Mouse (Mus musculus) G1E (cell line): ENCODE results near the gene Gpr63. TPM values are rescaled to one million over a fixed set of nuclear protein-coding genes. Genes with fewer than 3 reads are reported as not detected.

Source experiments
- ATAC-seq: 2 replicates; pipeline ENCODE4 v1.8.0; 2016; ENCODE audit warnings: mild to moderate bottlenecking; ENCODE audit not compliant: insufficient number of reproducible peaks, poor library complexity, low FRiP score, severe bottlenecking; ENCODE audit errors: extremely low read depth
- DNase-seq: peaks from one replicate; pipeline ENCODE4 v3.0.0; 2012; ENCODE audit warnings: low spot score
- H3K27me3 ChIP-seq: 2 replicates; pipeline ENCODE4 v1.6.1; 2012; ENCODE audit warnings: mild to moderate bottlenecking, low read length, inconsistent platforms; ENCODE audit not compliant: insufficient read depth
- H3K36me3 ChIP-seq: replicated peaks from 2 replicates; pipeline ENCODE3; 2012; ENCODE audit warnings: mild to moderate bottlenecking, inconsistent platforms
- H3K4me1 ChIP-seq: 2 replicates; pipeline ENCODE4 v1.6.1; 2012; ENCODE audit warnings: low read depth, low read length, inconsistent platforms, mixed read lengths; ENCODE audit not compliant: insufficient read depth
- H3K4me3 ChIP-seq: 2 replicates; pipeline ENCODE4 v1.5.1; 2012; ENCODE audit warnings: low read depth, mild to moderate bottlenecking, inconsistent platforms, low read length, moderate library complexity, mixed read lengths
- H3K9me3 ChIP-seq: replicated peaks from 2 replicates; pipeline ENCODE4 v1.6.1; 2012; ENCODE audit warnings: inconsistent platforms
- CTCF ChIP-seq: IDR thresholded peaks from 2 replicates; pipeline ENCODE4 v1.5.1; 2012; ENCODE audit warnings: low read depth, low read length, inconsistent platforms, mixed read lengths
- GATA1 ChIP-seq: IDR thresholded peaks from 2 replicates; pipeline ENCODE4 v1.6.1; 2012; ENCODE audit warnings: borderline replicate concordance, low read length, inconsistent platforms, mixed read lengths
- GATA2 ChIP-seq: IDR thresholded peaks from 2 replicates; pipeline ENCODE4 v1.6.1; 2012; ENCODE audit warnings: low read depth, low read length, inconsistent platforms, borderline replicate concordance
- POLR2AphosphoS5 ChIP-seq: IDR thresholded peaks from 2 replicates; pipeline ENCODE4 v1.6.1; 2012; ENCODE audit warnings: low read depth, low read length, inconsistent platforms; ENCODE audit not compliant: insufficient replicate concordance
- TAL1 ChIP-seq: conservative IDR thresholded peaks from 2 replicates; pipeline ENCODE4 v1.6.1; 2012; ENCODE audit warnings: low read depth, low read length, inconsistent platforms, mixed read lengths
- polyA plus RNA-seq: library from polyadenylated mRNA; stranded (reverse); fragments of >175 nt; gene quantifications from 2 replicates; pipeline ENCODE4 v1.2.3, GENCODE M21; 2012
- total RNA-seq, 2 experiments: library from RNA; stranded (forward) in 1 of 2; stranded (reverse) in 1 of 2; fragments of 200-1000 nt in 1 of 2; fragments of >200 nt in 1 of 2; fragmentation: Nextera tagmentation in 1 of 2; gene quantifications; 2 replicates each; pipeline ENCODE4 v1.2.3; 2014 to 2017

The Gpr63 gene
- total RNA-seq (2014; fragmentation: Nextera tagmentation) (not detected in 2 replicates), total RNA-seq (2017) (0.12 and 0.22 TPM in 2 replicates), polyA plus RNA-seq (not detected in 2 replicates)

DNA sequence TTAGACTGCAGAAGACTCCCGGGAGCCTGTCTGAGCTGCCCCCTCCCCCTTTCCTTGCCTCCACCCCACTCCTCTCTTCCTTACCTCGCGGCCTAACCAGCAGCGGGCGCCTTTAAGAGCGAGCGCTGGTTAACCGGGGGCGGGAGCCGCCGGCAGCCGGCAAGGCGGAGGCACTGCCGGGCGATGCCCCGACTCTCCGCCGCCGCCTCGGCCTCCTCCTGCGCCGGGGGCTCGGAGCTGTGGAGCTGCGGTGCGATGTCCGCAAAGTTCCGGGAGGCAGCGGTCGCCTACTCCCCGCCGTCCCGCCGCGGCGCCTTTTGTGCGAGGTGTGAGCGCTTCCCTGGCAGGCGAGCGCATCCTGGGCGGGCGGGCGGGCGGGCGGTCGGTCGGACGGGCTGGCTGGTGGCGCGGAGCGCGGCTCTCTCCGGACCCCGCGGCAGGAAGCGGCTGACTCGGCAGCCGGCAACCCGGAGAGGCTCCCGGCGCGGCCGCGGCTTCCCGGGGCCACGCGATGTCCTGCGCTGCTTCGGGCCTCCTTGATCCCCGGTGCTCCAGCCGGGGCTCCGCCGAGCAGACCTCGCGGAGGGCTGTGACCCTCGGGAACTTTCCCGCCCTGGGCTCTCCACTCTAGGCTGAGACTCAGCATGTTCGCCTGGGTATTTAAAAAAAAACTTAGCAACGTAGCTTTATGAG, at the start of gene Gpr63:
Gene Gpr63, plus strand, starts transcription at position 109 of the 693 bp plus-strand sequence.
- ATAC-seq: no peak
- H3K4me3 ChIP-seq: no peak within 1 kb of the TSS

DNA sequence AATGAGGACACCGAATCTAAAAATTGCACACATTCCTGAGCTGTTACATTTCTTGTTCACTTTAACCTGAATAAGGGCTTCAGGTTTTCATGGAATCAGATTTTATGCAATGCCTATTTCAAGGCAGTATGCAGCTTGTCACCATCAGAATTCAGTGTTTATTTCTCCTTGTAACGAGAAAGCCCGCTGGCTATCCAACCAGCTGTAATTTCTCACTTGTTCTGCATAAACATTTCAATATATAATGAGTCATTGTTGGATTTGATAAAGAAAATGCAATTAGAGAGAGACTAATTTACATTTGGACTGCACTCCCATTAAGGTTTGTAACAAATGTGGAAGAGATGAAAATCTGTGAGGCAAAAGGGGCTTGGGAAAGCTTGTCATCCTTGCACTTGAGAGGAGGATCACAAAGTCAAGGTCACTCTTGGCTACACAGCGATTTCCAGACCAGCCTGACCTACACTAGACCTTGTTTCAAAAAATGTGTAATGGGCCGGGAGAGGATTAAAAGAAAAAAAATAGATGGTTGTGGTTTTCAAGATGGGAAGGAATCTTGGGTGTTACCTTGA, 46.1 kb upstream of the Gpr63 start:
- no peaks in the 10 kb centered on the region for H3K36me3 ChIP-seq
- DNase-seq (no peak), ATAC-seq (no peak)
- no peak for TF ChIP-seq CTCF
- no peak for TF ChIP-seq POLR2AphosphoS5
- TF ChIP-seq TAL1: no peak
- TF ChIP-seq GATA2: no peak
- TF ChIP-seq GATA1: no peak
- H3K4me1 ChIP-seq: no peaks in the 10 kb centered on the region
- H3K4me3 ChIP-seq: no peak overlapping the region
- H3K9me3 ChIP-seq: no peaks in the 10 kb centered on the region
- H3K27me3 ChIP-seq: peaks cover 6% of the 10 kb centered on the region

More for the DNA sequence above, at the start of gene Gpr63:
- Histone ChIP-seq H3K27me3 (peaks cover 7% of the 10 kb centered on the region), H3K9me3 (no peaks in the 10 kb centered on the region), H3K36me3 (no peaks in the 10 kb centered on the region), H3K4me1 (no peaks in the 10 kb centered on the region)
- TF ChIP-seq CTCF (no peak), GATA1 (no peak), TAL1 (no peak), GATA2 (no peak), POLR2AphosphoS5 (no peak)
- no peak for DNase-seq

DNA sequence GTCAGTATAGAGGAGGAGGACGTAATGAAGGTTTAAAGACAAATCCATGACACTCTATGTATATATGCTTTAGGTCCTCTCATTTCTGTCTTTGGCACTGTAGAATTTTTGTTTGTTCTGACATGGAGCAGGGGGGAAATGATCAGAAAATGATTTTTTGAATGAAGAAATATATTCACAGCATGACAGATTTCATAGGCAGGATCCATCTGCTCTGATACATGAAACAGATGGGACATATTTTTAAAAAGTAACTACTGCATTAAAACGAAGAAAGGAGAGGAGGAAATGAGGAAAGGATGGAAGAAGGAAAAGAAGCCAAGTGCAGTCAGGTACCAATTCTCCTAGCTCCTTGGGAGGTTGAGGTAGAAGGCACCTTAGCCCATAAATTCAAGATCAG, 41.5 kb upstream of the Gpr63 start:
- H3K36me3 ChIP-seq: no peaks in the 10 kb centered on the region
- no peak overlapping the region for H3K4me3 ChIP-seq
- DNase-seq (no peak), ATAC-seq (no peak)
- peaks cover 5% of the 10 kb centered on the region; the same call in 1 of the 2 replicates for H3K27me3 ChIP-seq
- no peaks in the 10 kb centered on the region for H3K9me3 ChIP-seq
- no peaks in the 10 kb centered on the region for H3K4me1 ChIP-seq
- TF ChIP-seq TAL1 (no peak), POLR2AphosphoS5 (no peak), GATA1 (no peak), CTCF (no peak), GATA2 (no peak)

DNA sequence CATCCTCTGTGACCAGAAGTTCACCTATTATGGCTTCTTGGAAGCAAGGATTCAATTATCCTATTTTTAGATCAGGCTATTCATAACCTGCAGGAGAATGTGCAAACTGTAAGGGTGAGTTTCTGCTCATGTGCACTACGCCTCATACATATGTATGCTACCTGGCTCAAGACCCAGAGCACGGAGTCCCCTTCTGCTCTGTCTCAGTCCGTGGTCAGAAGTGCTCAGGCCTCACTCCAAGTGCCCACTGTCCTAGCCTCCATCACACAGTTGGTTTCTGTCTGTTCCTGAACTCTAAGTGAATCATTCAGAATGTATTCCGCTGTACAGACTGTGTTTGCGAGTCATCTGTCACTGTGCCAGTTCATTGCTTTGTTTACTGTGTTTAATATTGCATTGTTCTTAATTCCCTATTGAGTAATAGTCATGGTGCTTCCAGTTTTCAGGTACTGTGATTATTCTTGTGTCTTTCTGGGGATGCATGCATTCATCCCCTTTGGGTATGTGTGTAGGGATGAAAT, 37.9 kb upstream of the Gpr63 start:
- Histone ChIP-seq H3K36me3 (no peaks in the 10 kb centered on the region), H3K4me3 (no peak overlapping the region), H3K27me3 (peaks cover 5% of the 10 kb centered on the region; the same call in 1 of the 2 replicates), H3K4me1 (no peaks in the 10 kb centered on the region), H3K9me3 (no peaks in the 10 kb centered on the region)
- ATAC-seq: no peak
- DNase-seq: no peak
- TF ChIP-seq TAL1 (no peak), CTCF (no peak), GATA1 (no peak), POLR2AphosphoS5 (no peak), GATA2 (no peak)

DNA sequence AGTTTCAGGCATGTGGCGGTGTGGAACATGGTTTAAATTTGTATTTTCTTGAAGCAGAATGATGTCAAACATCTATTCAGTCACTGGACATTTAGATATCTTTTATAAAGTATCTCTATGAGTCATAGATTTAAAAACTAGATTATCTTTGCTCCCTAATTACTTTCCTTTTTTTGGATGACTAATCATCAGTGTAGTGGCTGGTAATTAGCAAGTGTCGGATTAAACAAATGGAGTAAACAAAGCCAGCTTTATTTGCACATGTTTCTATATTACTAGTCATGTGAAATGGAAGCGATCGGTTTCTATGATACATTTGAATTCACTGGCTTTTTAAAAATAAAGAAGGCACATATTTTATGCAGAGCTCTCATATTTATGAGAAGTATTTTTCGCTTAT, 37.3 kb upstream of the Gpr63 start:
- ATAC-seq (no peak), DNase-seq (no peak)
- TF ChIP-seq TAL1 (no peak), POLR2AphosphoS5 (no peak), GATA1 (no peak), CTCF (no peak), GATA2 (no peak)
- H3K4me1 ChIP-seq: no peaks in the 10 kb centered on the region
- no peak overlapping the region for H3K4me3 ChIP-seq
- H3K36me3 ChIP-seq: no peaks in the 10 kb centered on the region
- no peaks in the 10 kb centered on the region for H3K9me3 ChIP-seq
- peaks cover 5% of the 10 kb centered on the region; the same call in 1 of the 2 replicates for H3K27me3 ChIP-seq
